Mouse (Mus musculus) stomach, embryonic 16.5 days (tissue): ENCODE measurements at regions not wholly inside any gene's neighbourhood (a gene's known extent, or its start where the extent isn't known, plus 50 kb on each side); places are given as distances from the start of the nearest gene placed in this dataset.

Experiments used
- ATAC-seq: fragments of 200-750 bp; cut with Nextera tagmentation; 2 replicates; pipeline ENCODE4 v1.8.0; 2017; ENCODE audit warnings: moderate number of reproducible peaks, moderate TSS enrichment; ENCODE audit not compliant: insufficient read depth, low FRiP score
- H3K27ac ChIP-seq: fragments of 300-500 bp; sonication (generic); 2 replicates; pipeline ENCODE4 v1.5.1; 2014; ENCODE audit warnings: low read length
- H3K27me3 ChIP-seq: fragments of 300-500 bp; sonication (generic); 2 replicates; pipeline ENCODE4 v1.6.1; 2014; ENCODE audit warnings: low read length, control low read depth, mixed read lengths; ENCODE audit not compliant: control insufficient read depth, insufficient read depth
- H3K36me3 ChIP-seq: fragments of 300-500 bp; sonication (generic); 2 replicates; pipeline ENCODE4 v1.6.1; 2014; ENCODE audit warnings: low read length; ENCODE audit not compliant: control insufficient read depth, insufficient read depth
- H3K4me1 ChIP-seq: fragments of 300-500 bp; sonication (generic); 2 replicates; pipeline ENCODE4 v1.6.1; 2014; ENCODE audit warnings: low read length, control low read depth, mixed read lengths; ENCODE audit not compliant: control insufficient read depth, insufficient read depth
- H3K4me2 ChIP-seq: fragments of 300-500 bp; sonication (generic); 2 replicates; pipeline ENCODE4 v1.6.1; 2014; ENCODE audit warnings: low read depth, low read length, mixed read lengths
- H3K4me3 ChIP-seq: fragments of 300-500 bp; sonication (generic); replicated peaks from 2 replicates; pipeline ENCODE4 v1.5.1; 2014; ENCODE audit warnings: mild to moderate bottlenecking, low read length
- H3K9ac ChIP-seq: fragments of 300-500 bp; sonication (generic); 2 replicates; pipeline ENCODE4 v1.6.1; 2014; ENCODE audit warnings: low read length
- H3K9me3 ChIP-seq: fragments of 300-500 bp; sonication (generic); replicated peaks from 2 replicates; pipeline ENCODE4 v1.6.1; 2016; ENCODE audit warnings: low read length, control low read depth; ENCODE audit not compliant: control insufficient read depth
- WGBS: fragments of 180-500 bp; shearing (Covaris S2); extraction: QIAGEN DNeasy Blood & Tissue Kit; methylation state at CpG from one replicate; pipeline ENCODE4 v1.1.7; 2014; 5-methylcytosine and 5-hydroxymethylcytosine counted together

DNA sequence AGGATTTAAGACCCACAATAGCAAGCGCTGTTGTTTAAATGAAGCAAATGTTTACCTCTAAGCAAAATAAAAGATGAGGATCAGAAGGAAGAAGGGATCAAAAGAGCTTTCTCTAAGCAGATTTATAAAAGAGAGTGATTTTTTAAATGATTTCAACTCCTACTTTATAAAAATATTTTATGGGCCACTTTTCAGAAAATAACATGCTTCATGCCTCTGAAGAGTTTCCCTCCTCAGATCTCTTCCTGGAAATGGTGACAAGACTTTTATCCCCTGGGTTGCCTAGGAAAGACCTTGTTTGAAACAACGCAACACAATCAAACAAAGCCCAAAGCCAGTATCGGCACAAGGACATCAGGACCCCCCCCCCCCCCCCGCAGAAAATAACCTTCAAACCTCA lies 265.6 kb upstream of the Sall1 start:
- Histone ChIP-seq H3K4me2 (no peak overlapping the region), H3K27ac (no peak overlapping the region), H3K9ac (no peak overlapping the region), H3K36me3 (no peaks in the 10 kb centered on the region), H3K4me3 (no peak overlapping the region), H3K9me3 (no peaks in the 10 kb centered on the region), H3K4me1 (0 out of 2 replicates have a peak, but pooled peaks cover 2% of the 10 kb centered on the region), H3K27me3 (no peaks in the 10 kb centered on the region)
- WGBS, result 28% methylated on average over 4 of the region's 4 CpGs
- ATAC-seq, result no peak

GRCm38 (mm10) chr8:89308950-89309349 lies 265.0 kb upstream of the Sall1 start:
- Histone ChIP-seq H3K27me3 (no peaks in the 10 kb centered on the region), H3K36me3 (no peaks in the 10 kb centered on the region), H3K4me1 (0 out of 2 replicates have a peak, but pooled peaks cover 2% of the 10 kb centered on the region), H3K4me2 (no peak overlapping the region), H3K9ac (no peak overlapping the region), H3K4me3 (no peak overlapping the region), H3K27ac (no peak overlapping the region), H3K9me3 (no peaks in the 10 kb centered on the region)
- 42% methylated on average over 5 of the region's 5 CpGs for WGBS
- no peak for ATAC-seq

DNA sequence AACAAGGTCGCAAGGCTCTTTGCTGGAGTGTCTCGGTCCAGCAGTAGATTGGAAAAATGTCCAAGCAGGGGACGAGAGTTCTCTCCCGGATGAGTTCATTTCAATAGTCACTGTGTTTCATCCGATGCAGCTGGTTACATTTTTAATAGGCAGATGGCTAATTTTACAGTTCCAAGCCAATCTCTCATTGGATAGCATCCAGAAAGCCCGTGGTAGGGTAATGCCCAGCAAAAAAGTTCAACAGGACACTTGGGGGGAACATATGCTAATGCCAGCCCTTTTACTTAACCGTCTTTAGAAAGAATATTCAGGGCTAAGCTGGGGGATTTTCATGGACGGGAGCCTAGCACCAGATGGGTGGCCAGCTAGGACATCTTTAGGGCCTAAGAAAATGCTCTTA lies 264.6 kb upstream of the Sall1 start:
- Histone ChIP-seq H3K36me3 (no peaks in the 10 kb centered on the region), H3K9me3 (no peaks in the 10 kb centered on the region), H3K4me3 (no peak overlapping the region), H3K27me3 (no peaks in the 10 kb centered on the region), H3K27ac (no peak overlapping the region), H3K4me2 (no peak overlapping the region), H3K9ac (no peak overlapping the region), H3K4me1 (0 out of 2 replicates have a peak, but pooled peaks cover 2% of the 10 kb centered on the region)
- WGBS, result 52% methylated on average over 8 of the region's 8 CpGs
- ATAC-seq, result no peak

GRCm38 (mm10) chr8:89307601-89308000 lies 263.6 kb upstream of the Sall1 start:
- Histone ChIP-seq H3K9ac (no peak overlapping the region), H3K4me2 (no peak overlapping the region), H3K9me3 (no peaks in the 10 kb centered on the region), H3K36me3 (no peaks in the 10 kb centered on the region), H3K4me1 (0 out of 2 replicates have a peak, but pooled peaks cover 2% of the 10 kb centered on the region), H3K27me3 (no peaks in the 10 kb centered on the region), H3K27ac (no peak overlapping the region), H3K4me3 (no peak overlapping the region)
- ATAC-seq, result no peak
- whole genome bisulfite sequencing, result 42% methylated on average over 10 of the region's 10 CpGs

DNA sequence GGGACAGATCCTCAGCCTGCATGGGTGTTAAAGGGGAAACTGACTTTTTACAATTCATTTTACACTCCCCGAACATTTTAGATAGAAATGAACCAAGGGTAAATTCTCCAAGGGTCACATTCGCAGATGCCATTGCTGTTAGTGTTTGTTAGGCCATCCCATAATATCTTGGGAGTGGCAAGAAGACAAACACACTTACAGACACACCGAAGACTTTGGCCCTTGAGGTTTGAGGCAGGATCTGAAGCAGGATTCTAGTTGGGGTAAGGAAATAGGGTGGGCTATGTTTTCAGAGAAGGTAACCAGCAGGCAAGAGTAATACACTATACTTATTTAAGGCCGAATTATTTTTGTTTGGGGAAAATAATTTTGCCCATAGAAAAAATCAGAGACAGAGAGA lies 263.1 kb upstream of the Sall1 start:
- 68% methylated on average over 4 of the region's 4 CpGs for WGBS
- H3K9me3 ChIP-seq, result no peaks in the 10 kb centered on the region
- no peak overlapping the region for H3K4me3 ChIP-seq
- H3K27me3 ChIP-seq, result no peaks in the 10 kb centered on the region
- H3K36me3 ChIP-seq, result no peaks in the 10 kb centered on the region
- ATAC-seq, result no peak
- H3K9ac ChIP-seq, result no peak overlapping the region
- H3K27ac ChIP-seq, result no peak overlapping the region
- H3K4me2 ChIP-seq, result no peak overlapping the region
- H3K4me1 ChIP-seq, result 0 out of 2 replicates have a peak, but pooled peaks cover 2% of the 10 kb centered on the region

DNA sequence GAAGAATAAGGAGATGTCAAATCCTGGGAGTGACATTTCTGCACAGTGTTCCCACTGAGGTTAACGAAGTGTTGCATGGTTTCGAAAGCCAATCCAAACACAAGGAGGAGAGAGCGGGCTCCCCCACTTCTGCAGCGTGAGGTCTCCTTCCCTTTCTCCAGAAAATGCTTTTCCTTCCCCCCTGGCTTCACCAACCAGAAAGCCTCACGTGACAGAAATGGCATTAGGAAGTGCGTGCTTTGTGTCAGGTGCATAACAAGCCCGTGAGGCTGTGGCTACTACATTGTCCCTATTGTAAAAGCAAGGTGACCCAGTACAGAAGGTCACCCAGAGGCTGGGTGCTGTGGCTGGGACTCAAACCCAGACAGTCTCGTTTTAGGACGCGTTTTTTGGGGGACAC lies 260.2 kb upstream of the Sall1 start:
- WGBS, result 71% methylated on average over 10 of the region's 10 CpGs
- no peaks in the 10 kb centered on the region for H3K9me3 ChIP-seq
- no peaks in the 10 kb centered on the region for H3K4me1 ChIP-seq
- no peak overlapping the region for H3K9ac ChIP-seq
- H3K27ac ChIP-seq, result no peak overlapping the region
- H3K27me3 ChIP-seq, result no peaks in the 10 kb centered on the region
- H3K4me3 ChIP-seq, result no peak overlapping the region
- no peak overlapping the region for H3K4me2 ChIP-seq
- no peaks in the 10 kb centered on the region for H3K36me3 ChIP-seq
- no peak for ATAC-seq

- no peak for ATAC-seq
- 60% methylated on average over 4 of the region's 4 CpGs for WGBS
Measured at GRCm38 (mm10) chr8:89303326-89303725, 259.4 kb upstream of the Sall1 start.

GRCm38 (mm10) chr8:89299637-89300036 lies 255.7 kb upstream of the Sall1 start:
- 72% methylated on average over 4 of the region's 4 CpGs for WGBS
- Histone ChIP-seq H3K4me3 (no peak overlapping the region), H3K9me3 (no peaks in the 10 kb centered on the region), H3K9ac (no peak overlapping the region), H3K27ac (no peak overlapping the region), H3K36me3 (no peaks in the 10 kb centered on the region), H3K4me2 (no peak overlapping the region), H3K27me3 (no peaks in the 10 kb centered on the region), H3K4me1 (no peaks in the 10 kb centered on the region)
- no peak for ATAC-seq

More at GRCm38 (mm10) chr8:89303326-89303725, 259.4 kb upstream of the Sall1 start:
- H3K27ac ChIP-seq, result no peak overlapping the region
- H3K9ac ChIP-seq, result no peak overlapping the region
- no peaks in the 10 kb centered on the region for H3K9me3 ChIP-seq
- H3K4me2 ChIP-seq, result no peak overlapping the region
- H3K27me3 ChIP-seq, result no peaks in the 10 kb centered on the region
- no peak overlapping the region for H3K4me3 ChIP-seq
- H3K36me3 ChIP-seq, result no peaks in the 10 kb centered on the region
- no peaks in the 10 kb centered on the region for H3K4me1 ChIP-seq

DNA sequence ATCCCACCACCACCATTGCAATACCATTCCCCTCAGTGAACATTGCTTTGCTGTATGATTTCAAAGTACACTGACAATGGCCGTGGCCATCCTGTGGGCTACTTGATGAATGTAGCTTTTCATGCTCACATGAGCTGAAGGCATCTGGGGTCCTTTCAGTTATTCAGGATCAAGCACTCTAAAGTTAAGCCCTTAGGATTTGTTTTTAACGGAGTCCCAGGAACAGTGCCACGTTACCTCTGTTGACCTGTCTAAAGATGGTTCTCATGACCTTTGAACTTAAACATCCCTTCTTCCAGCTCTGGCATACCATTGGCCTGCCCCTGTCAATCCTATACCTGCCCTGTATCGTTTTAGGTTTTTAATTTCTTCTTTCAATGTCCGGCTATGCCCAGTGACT lies 251.7 kb upstream of the Sall1 start:
- ATAC-seq, result no peak
- no peaks in the 10 kb centered on the region; the same call in 1 of the 2 replicates for H3K27me3 ChIP-seq
- no peak overlapping the region for H3K4me3 ChIP-seq
- H3K4me2 ChIP-seq, result no peak overlapping the region
- H3K9me3 ChIP-seq, result no peaks in the 10 kb centered on the region
- no peaks in the 10 kb centered on the region for H3K4me1 ChIP-seq
- no peak overlapping the region for H3K9ac ChIP-seq
- 61% methylated on average over 5 of the region's 5 CpGs for WGBS
- H3K27ac ChIP-seq, result no peak overlapping the region
- H3K36me3 ChIP-seq, result no peaks in the 10 kb centered on the region

- Histone ChIP-seq H3K27ac (no peak overlapping the region), H3K4me1 (no peaks in the 10 kb centered on the region), H3K4me3 (no peak overlapping the region), H3K9ac (no peak overlapping the region), H3K27me3 (no peaks in the 10 kb centered on the region; the same call in 1 of the 2 replicates), H3K36me3 (no peaks in the 10 kb centered on the region), H3K4me2 (no peak overlapping the region), H3K9me3 (no peaks in the 10 kb centered on the region)
- 13% methylated on average over 5 of the region's 5 CpGs for whole genome bisulfite sequencing
- no peak for ATAC-seq
Measured at GRCm38 (mm10) chr8:89289017-89289416, 245.1 kb upstream of the Sall1 start.
